Mouse (Mus musculus): Measurements from ENCODE around the gene Ahnak. TPM values are rescaled to one million over a fixed set of nuclear protein-coding genes. Genes with fewer than 3 reads are reported as not detected.

Gene Ahnak
- total and polyA plus RNA-seq, 3 experiments: 1.2 to 2.2 TPM; not detected in 1

DNA sequence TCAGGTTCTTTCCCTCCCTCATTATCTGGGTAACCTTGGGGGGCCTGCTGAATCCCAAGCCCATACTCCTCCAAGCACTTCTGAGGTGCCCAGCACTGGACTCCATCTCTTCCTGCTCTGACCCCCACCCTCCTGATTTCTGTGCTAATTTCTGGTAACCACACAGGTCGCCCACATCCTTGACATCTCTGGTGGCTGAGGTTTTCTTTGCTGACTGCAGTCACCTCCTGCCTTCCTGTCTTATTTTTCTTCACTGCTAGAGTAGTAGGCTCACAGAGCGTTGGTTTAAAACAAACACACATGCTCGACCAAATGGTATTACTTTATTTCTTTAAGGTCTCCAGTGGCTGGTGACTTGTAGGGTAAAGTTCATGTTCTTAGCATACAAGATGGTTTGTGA is 49.1 kb downstream of the Ahnak start:
- TF ChIP-seq GATA1 (IDR thresholded peaks at IDR 0.05; ENCODE audit: low read depth, low read length): no peak
- TF ChIP-seq HCFC1 (IDR thresholded peaks at IDR 0.05; ENCODE audit: low read depth, low read length): no peak
- TF ChIP-seq CTCF (IDR thresholded peaks at IDR 0.05 in 2 of 3, conservative IDR thresholded peaks at IDR 0.05 in 1 of 3; ENCODE audit: control insufficient read depth in 1 of 3, insufficient read depth in 1 of 3, low read depth in 2 of 3, low read length in 3 of 3, poor library complexity in 1 of 3, severe bottlenecking in 1 of 3): no peak
- no peak for TF ChIP-seq ZC3H11A (IDR thresholded peaks at IDR 0.05; ENCODE audit: low read depth, low read length)
- TF ChIP-seq MEF2A (IDR thresholded peaks at IDR 0.05; ENCODE audit: extremely low read depth, insufficient replicate concordance, low read depth, low read length, poor library complexity, severe bottlenecking): no peak
- TF ChIP-seq UBTF (IDR thresholded peaks at IDR 0.05; ENCODE audit: borderline replicate concordance, insufficient read depth, low read depth, low read length): no peak
- no peak for TF ChIP-seq ELF1 (IDR thresholded peaks at IDR 0.05; ENCODE audit: low read depth, low read length)
- TF ChIP-seq SIN3A (IDR thresholded peaks at IDR 0.05; ENCODE audit: low read length): no peak
- TF ChIP-seq ZNF384 (IDR thresholded peaks at IDR 0.05; ENCODE audit: low read depth, low read length): no peak
- TF ChIP-seq POLR2AphosphoS5 (IDR thresholded peaks at IDR 0.05; ENCODE audit: borderline replicate concordance, low read depth, low read length): no peak
- TF ChIP-seq USF2 (IDR thresholded peaks at IDR 0.05; ENCODE audit: borderline replicate concordance in 1 of 2, insufficient read depth in 1 of 2, low read depth in 1 of 2, low read length in 2 of 2): no peak
- Histone ChIP-seq H3K4me1 (ENCODE audit: control insufficient read depth in 1 of 2, insufficient read depth in 2 of 2, low read length in 2 of 2) (peaks cover 11 to 36% of the 10 kb centered on the region in 2 experiments), H3K79me2 (ENCODE audit: control insufficient read depth, insufficient read depth, low read length, poor library complexity) (no peaks in the 10 kb centered on the region), H3K4me3 (ENCODE audit: control insufficient read depth in 1 of 2, insufficient read depth in 1 of 2, low read depth in 2 of 2, low read length in 2 of 2) (no peak overlapping the region), H3K36me3 (ENCODE audit: control insufficient read depth in 1 of 2, insufficient read depth in 2 of 2, low read length in 2 of 2) (peaks cover 0 to 30% of the 10 kb centered on the region in 2 experiments; a peak in 2 of 4 replicates), H3K27me3 (ENCODE audit: control insufficient read depth in 1 of 2, insufficient read depth in 2 of 2, low read length in 2 of 2) (no peaks in the 10 kb centered on the region), H3K9me3 (replicated peaks; ENCODE audit: insufficient read depth, low read length) (no peaks in the 10 kb centered on the region), H3K27ac (ENCODE audit: control insufficient read depth, low read depth, low read length) (no peak overlapping the region), H3K9ac (ENCODE audit: control insufficient read depth, low read depth, low read length, poor library complexity, severe bottlenecking) (no peak overlapping the region)
- no peak for DNase-seq (ENCODE audit: low read depth, low spot score)

DNA sequence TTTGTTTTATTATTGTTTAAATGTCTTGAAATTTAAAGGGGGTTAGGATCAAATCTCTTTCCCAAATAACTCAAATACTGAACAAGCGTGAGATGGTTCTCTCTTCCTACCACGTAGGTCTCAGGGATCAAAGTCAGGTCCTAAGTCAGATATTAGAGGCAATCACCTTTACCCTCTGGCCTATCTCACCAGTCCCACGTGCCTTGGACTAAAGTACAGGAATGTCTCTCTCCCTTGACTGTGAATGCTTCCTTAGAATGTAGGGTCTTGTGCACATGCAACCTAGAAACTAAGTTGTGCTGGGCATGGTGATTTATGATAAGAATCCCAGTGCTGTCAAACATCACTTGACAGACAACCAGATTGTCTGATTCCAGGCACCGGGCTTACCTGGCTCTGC is 50.2 kb downstream of the Ahnak start:
- no peak overlapping the region for H3K27ac ChIP-seq (ENCODE audit: control insufficient read depth, low read depth, low read length)
- no peak for DNase-seq (ENCODE audit: low read depth, low spot score)
- H3K9me3 ChIP-seq (replicated peaks; ENCODE audit: insufficient read depth, low read length): no peaks in the 10 kb centered on the region
- H3K27me3 ChIP-seq (ENCODE audit: control insufficient read depth in 1 of 2, insufficient read depth in 2 of 2, low read length in 2 of 2): no peaks in the 10 kb centered on the region
- peaks cover 0 to 27% of the 10 kb centered on the region in 2 experiments; a peak in 2 of 4 replicates for H3K36me3 ChIP-seq (ENCODE audit: control insufficient read depth in 1 of 2, insufficient read depth in 2 of 2, low read length in 2 of 2)
- H3K4me3 ChIP-seq (ENCODE audit: control insufficient read depth in 1 of 2, insufficient read depth in 1 of 2, low read depth in 2 of 2, low read length in 2 of 2): no peak overlapping the region
- no peaks in the 10 kb centered on the region for H3K79me2 ChIP-seq (ENCODE audit: control insufficient read depth, insufficient read depth, low read length, poor library complexity)
- H3K4me1 ChIP-seq (ENCODE audit: control insufficient read depth in 1 of 2, insufficient read depth in 2 of 2, low read length in 2 of 2): peaks cover 8 to 35% of the 10 kb centered on the region in 2 experiments
- H3K9ac ChIP-seq (ENCODE audit: control insufficient read depth, low read depth, low read length, poor library complexity, severe bottlenecking): no peak overlapping the region
- TF ChIP-seq SIN3A (IDR thresholded peaks at IDR 0.05; ENCODE audit: low read length): no peak
- TF ChIP-seq GABPA (IDR thresholded peaks at IDR 0.05; ENCODE audit: low read depth, low read length): no peak
- no peak for TF ChIP-seq UBTF (IDR thresholded peaks at IDR 0.05; ENCODE audit: borderline replicate concordance, insufficient read depth, low read depth, low read length)

DNA sequence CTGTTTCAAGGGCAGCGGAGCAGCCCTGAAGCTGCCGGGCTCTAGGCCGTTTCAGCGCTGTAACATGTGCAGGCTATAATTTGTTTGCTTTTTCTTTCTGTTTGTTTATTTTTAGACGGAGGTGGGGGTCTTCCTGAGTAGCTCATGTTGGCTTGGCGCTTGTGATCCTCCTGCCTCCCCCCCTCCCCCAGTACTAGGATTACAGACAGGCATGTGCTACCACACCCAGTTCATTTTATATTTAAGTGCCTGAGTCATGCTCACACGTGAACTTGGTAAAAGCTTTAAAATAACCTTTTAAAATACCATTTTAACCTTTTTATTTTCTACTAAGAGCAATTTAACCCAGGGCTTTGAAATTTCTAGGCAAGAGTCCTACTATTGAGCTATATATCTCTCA is 50.8 kb downstream of the Ahnak start:
- Histone ChIP-seq H3K4me1 (ENCODE audit: control insufficient read depth in 1 of 2, insufficient read depth in 2 of 2, low read length in 2 of 2) (peaks cover 10 to 34% of the 10 kb centered on the region in 2 experiments), H3K9ac (ENCODE audit: control insufficient read depth, low read depth, low read length, poor library complexity, severe bottlenecking) (no peak overlapping the region; the same call in 1 of the 2 replicates), H3K36me3 (ENCODE audit: control insufficient read depth in 1 of 2, insufficient read depth in 2 of 2, low read length in 2 of 2) (peaks cover 0 to 29% of the 10 kb centered on the region in 2 experiments; a peak in 2 of 4 replicates), H3K9me3 (replicated peaks; ENCODE audit: insufficient read depth, low read length) (no peaks in the 10 kb centered on the region), H3K4me3 (ENCODE audit: control insufficient read depth in 1 of 2, insufficient read depth in 1 of 2, low read depth in 2 of 2, low read length in 2 of 2) (no peak overlapping the region), H3K27ac (ENCODE audit: control insufficient read depth, low read depth, low read length) (no peak overlapping the region), H3K27me3 (ENCODE audit: control insufficient read depth in 1 of 2, insufficient read depth in 2 of 2, low read length in 2 of 2) (no peaks in the 10 kb centered on the region), H3K79me2 (ENCODE audit: control insufficient read depth, insufficient read depth, low read length, poor library complexity) (no peaks in the 10 kb centered on the region)
- no peak for TF ChIP-seq CHD1 (IDR thresholded peaks at IDR 0.05; ENCODE audit: low read depth, low read length)
- peak; percentile 65; the same call in 1 of the 2 replicates for TF ChIP-seq BHLHE40 (IDR thresholded peaks at IDR 0.05; ENCODE audit: borderline replicate concordance, low read depth, low read length)
- TF ChIP-seq USF2 (IDR thresholded peaks at IDR 0.05; ENCODE audit: borderline replicate concordance in 1 of 2, insufficient read depth in 1 of 2, low read depth in 1 of 2, low read length in 2 of 2): no peak
- TF ChIP-seq SIN3A (IDR thresholded peaks at IDR 0.05; ENCODE audit: low read length): no peak
- no peak for TF ChIP-seq UBTF (IDR thresholded peaks at IDR 0.05; ENCODE audit: borderline replicate concordance, insufficient read depth, low read depth, low read length)
- no peak for TF ChIP-seq KAT2A (conservative IDR thresholded peaks at IDR 0.05; ENCODE audit: low read depth, low read length)
- TF ChIP-seq MAZ (IDR thresholded peaks at IDR 0.05; ENCODE audit: low read depth, low read length): no peak
- DNase-seq (ENCODE audit: low read depth, low spot score): no peak

Data from MEL (cell line).